Mouse (Mus musculus) megakaryocyte, embryonic 14.5 days (primary cell): ENCODE data around the gene Fam186a.
"Not testable (repeated sequence)": the region's sequence is repeated elsewhere in the genome, so short reads cannot be mapped to it uniquely, and the experiment has no call there.

ENCODE experiments used
- FLI1 ChIP-seq: IDR thresholded peaks from 2 replicates; pipeline ENCODE4 v1.6.1; 2012; ENCODE audit warnings: low read length, inconsistent platforms, mixed read lengths
- GATA1 ChIP-seq: IDR thresholded peaks from 3 replicates; pipeline ENCODE4 v1.6.1; 2012; ENCODE audit warnings: mixed read lengths, low read length, inconsistent platforms, borderline replicate concordance

DNA sequence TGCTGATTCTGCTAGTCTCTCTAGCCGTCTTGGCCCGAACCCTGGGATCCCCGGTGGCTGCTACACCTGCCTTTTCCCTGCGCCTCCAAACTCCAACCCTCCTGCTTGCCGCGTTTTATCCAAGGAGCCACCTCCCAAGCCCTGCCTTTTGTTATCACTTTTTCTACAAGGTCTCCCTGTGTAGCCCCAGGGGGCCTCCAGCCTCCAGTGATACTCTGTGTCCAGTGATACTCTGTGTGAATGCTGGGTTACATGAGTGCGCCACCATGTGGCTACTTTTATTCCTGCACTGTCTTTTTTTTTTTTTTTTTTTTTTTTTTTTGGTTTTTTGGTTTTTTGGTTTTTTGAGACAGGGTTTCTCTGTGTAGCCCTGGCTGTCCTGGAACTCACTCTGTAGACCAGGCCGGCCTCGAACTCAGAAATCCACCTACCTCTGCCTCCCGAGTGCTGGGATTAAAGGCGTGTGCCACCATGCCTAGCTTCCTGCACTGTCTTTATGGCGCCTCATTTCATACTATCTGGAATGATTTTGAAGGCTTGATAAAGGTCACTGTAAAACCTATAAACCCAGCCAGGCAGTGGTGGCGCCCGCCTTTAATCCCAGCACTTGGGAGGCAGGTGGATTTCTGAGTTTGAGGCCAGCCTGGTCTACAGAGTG lies 57.4 kb downstream of the Fam186a start:
- TF ChIP-seq GATA1, FLI1: not testable (repeated sequence)
